In genomic region chr7:128422491-128422890, GRCm38 (mm10) we compare ENCODE assay signal across 24 mouse cellular contexts.
"Had no signal": no experiment of that assay in that cellular context is flagged by ENCODE, and none has a peak within 500 bp of the region (broad histone marks: within the 10 kb centered on the region; RNA-seq: fewer than 3 reads in every experiment).

No protein-coding gene starts in this region.

- H3K36me3 ChIP-seq: heart, embryonic 10.5 days; heart, embryonic 12.5 days; hindbrain, embryonic 13.5 days; hindbrain, embryonic 15.5 days; kidney, embryonic 15.5 days; limb, embryonic 13.5 days; limb, embryonic 15.5 days; liver, embryonic 12.5 days had no signal

- H3K9me3 ChIP-seq: heart, embryonic 10.5 days; heart, embryonic 12.5 days; hindbrain, embryonic 13.5 days; hindbrain, embryonic 15.5 days; kidney, embryonic 15.5 days; limb, embryonic 13.5 days; limb, embryonic 15.5 days; liver, embryonic 12.5 days had no signal

- H3K27ac ChIP-seq: heart, embryonic 10.5 days; hindbrain, embryonic 13.5 days; hindbrain, embryonic 15.5 days; hindbrain, postnatal 0 days; kidney, embryonic 15.5 days; kidney, postnatal 0 days; limb, embryonic 13.5 days; limb, embryonic 15.5 days; liver, embryonic 12.5 days; liver, embryonic 14.5 days had no signal

- H3K4me3 ChIP-seq: heart, embryonic 10.5 days; heart, embryonic 12.5 days; hindbrain, embryonic 13.5 days; hindbrain, embryonic 15.5 days; kidney, embryonic 15.5 days; limb, embryonic 13.5 days; limb, embryonic 15.5 days; liver, embryonic 12.5 days had no signal

- DNase-seq: gastrocnemius, postnatal 14 days; gastrocnemius, postnatal 36 days; heart, adult 18-20 months; heart, postnatal 10 days; heart, postnatal 4 days; kidney, adult 11 months; kidney, adult 2 months; kidney, adult 9 months; kidney, postnatal 14 days; kidney, postnatal 36 days; layer of hippocampus, adult 9-11 months; layer of hippocampus, postnatal 36 days; left cerebral cortex, postnatal 4 days had no signal
